Mouse (Mus musculus) stomach, embryonic 15.5 days (tissue): ENCODE measurements at regions not wholly inside any gene's neighbourhood (a gene's known extent, or its start where the extent isn't known, plus 50 kb on each side); places are given as distances from the start of the nearest gene placed in this dataset.

Source experiments
- ATAC-seq: fragments of 200-750 bp; cut with Nextera tagmentation; 2 replicates; pipeline ENCODE4 v1.8.0; 2017; ENCODE audit warnings: low read depth, moderate number of reproducible peaks, moderate TSS enrichment; ENCODE audit not compliant: insufficient read depth, low FRiP score
- H3K27ac ChIP-seq: fragments of 300-500 bp; sonication (generic); 2 replicates; pipeline ENCODE4 v1.5.1; 2015; ENCODE audit warnings: mild to moderate bottlenecking, inconsistent platforms
- H3K27me3 ChIP-seq: fragments of 300-500 bp; sonication (generic); replicated peaks from 2 replicates; pipeline ENCODE4 v1.6.1; 2015; ENCODE audit warnings: inconsistent platforms
- H3K36me3 ChIP-seq: fragments of 300-500 bp; sonication (generic); 2 replicates; pipeline ENCODE4 v1.6.1; 2015; ENCODE audit warnings: inconsistent platforms
- H3K4me1 ChIP-seq: fragments of 300-500 bp; sonication (generic); 2 replicates; pipeline ENCODE4 v1.6.1; 2015; ENCODE audit warnings: inconsistent platforms
- H3K4me2 ChIP-seq: fragments of 300-500 bp; sonication (generic); 2 replicates; pipeline ENCODE4 v1.6.1; 2015; ENCODE audit warnings: mild to moderate bottlenecking, inconsistent platforms
- H3K4me3 ChIP-seq: fragments of 300-500 bp; sonication (generic); replicated peaks from 2 replicates; pipeline ENCODE4 v1.5.1; 2015; ENCODE audit warnings: inconsistent platforms
- H3K9ac ChIP-seq: fragments of 300-500 bp; sonication (generic); 2 replicates; pipeline ENCODE4 v1.6.1; 2015; ENCODE audit warnings: inconsistent platforms
- H3K9me3 ChIP-seq: fragments of 300-500 bp; sonication (generic); 2 replicates; pipeline ENCODE4 v1.6.1; 2016; ENCODE audit warnings: inconsistent platforms
- WGBS: fragments of 180-500 bp; shearing (Covaris S2); methylation state at CpG from one replicate; pipeline ENCODE4 v1.1.7; 2015; 5-methylcytosine and 5-hydroxymethylcytosine counted together

- H3K27ac ChIP-seq: no peak overlapping the region
- no peak overlapping the region for H3K4me3 ChIP-seq
- no peak for ATAC-seq
- no peak overlapping the region for H3K4me2 ChIP-seq
- no peaks in the 10 kb centered on the region for H3K4me1 ChIP-seq
- no peaks in the 10 kb centered on the region for H3K9me3 ChIP-seq
- 90% methylated on average over 7 of the region's 7 CpGs for WGBS
- H3K9ac ChIP-seq: no peak overlapping the region
- no peaks in the 10 kb centered on the region for H3K36me3 ChIP-seq
- no peaks in the 10 kb centered on the region for H3K27me3 ChIP-seq
These were observed 54.8 kb upstream of the Tet2 start for GRCm38 (mm10) chr3:133599731-133600130.

DNA sequence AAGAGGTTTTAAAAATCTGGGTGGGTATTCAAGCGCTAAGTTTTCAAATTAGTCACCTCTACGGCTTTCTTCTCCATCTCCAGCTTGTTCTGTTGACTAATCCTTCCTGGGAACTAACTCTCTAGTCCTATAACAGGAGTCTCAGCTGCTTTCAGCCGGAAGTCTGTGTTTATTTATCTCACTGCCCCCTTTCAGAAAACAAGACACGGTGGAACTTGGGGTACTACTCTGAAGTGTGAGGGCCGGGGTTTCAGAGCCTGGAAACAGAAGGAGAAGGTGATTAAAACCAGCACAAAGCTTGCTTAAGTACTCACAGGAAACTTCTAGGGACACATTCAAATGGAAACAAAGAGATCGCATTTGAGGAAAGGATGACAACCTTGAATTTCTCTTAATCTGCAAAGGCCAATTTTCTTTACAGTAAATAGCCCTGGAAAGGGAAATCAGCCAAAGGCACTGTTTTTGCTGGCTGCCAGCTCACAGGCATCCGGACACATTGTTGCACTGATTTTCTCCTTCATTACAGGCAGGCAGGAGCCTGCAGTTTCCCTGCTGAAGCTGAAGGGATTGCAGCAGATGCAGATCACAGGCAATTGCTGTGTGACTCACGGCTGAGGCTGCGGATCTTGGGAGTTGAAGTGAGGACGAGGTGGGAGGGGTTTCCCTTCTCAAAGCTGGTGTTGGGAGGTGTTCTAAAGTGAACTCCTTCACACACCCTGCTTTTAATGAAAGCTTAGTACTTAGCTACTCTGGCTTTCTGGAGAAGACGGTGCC, 55.7 kb upstream of the Tet2 start:
- H3K4me2 ChIP-seq: 0 out of 2 replicates have a peak overlapping the region, but pooled peaks have one; percentile 19
- peak; percentile 65; the same call in 1 of the 2 replicates for ATAC-seq

GRCm38 (mm10) chr3:133605460-133605859, 60.5 kb upstream of the Tet2 start:
- 68% methylated on average over 6 of the region's 6 CpGs for WGBS
- no peaks in the 10 kb centered on the region for H3K36me3 ChIP-seq
- H3K9ac ChIP-seq: no peak overlapping the region
- no peak overlapping the region for H3K4me3 ChIP-seq
- no peaks in the 10 kb centered on the region for H3K27me3 ChIP-seq
- ATAC-seq: no peak
- no peaks in the 10 kb centered on the region for H3K9me3 ChIP-seq
- no peak overlapping the region for H3K4me2 ChIP-seq
- no peaks in the 10 kb centered on the region for H3K4me1 ChIP-seq
- no peak overlapping the region for H3K27ac ChIP-seq

More for the DNA sequence above, 55.7 kb upstream of the Tet2 start:
- no peak overlapping the region for H3K9ac ChIP-seq
- H3K9me3 ChIP-seq: no peaks in the 10 kb centered on the region
- no peaks in the 10 kb centered on the region for H3K36me3 ChIP-seq
- no peak overlapping the region for H3K4me3 ChIP-seq
- no peaks in the 10 kb centered on the region for H3K27me3 ChIP-seq
- WGBS: 19% methylated on average over 11 of the region's 11 CpGs
- no peaks in the 10 kb centered on the region for H3K4me1 ChIP-seq
- H3K27ac ChIP-seq: peak overlapping the region; percentile 29; the same call in 1 of the 2 replicates

DNA sequence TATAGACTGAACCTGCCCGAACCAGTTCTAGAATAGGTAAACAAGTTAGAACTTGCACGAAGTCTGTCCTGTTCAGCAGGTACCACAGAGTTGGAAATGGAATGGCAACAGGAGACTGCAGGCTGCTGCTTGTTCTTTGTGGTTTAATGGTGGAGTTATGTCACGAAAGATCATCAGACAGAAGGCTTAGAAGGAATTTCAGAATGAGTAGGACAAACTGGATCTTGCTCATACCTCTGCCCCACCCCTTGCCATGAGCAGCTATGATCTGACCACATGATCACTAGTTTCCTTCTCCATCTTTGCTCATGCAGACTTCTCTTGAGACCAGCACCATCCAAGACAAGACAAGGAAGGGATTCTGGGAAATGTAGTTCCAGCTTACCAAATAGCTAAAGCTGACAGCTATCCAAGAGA, 63.9 kb upstream of the Tet2 start:
- H3K4me3 ChIP-seq: no peak overlapping the region
- H3K36me3 ChIP-seq: no peaks in the 10 kb centered on the region
- H3K9ac ChIP-seq: no peak overlapping the region
- H3K27me3 ChIP-seq: no peaks in the 10 kb centered on the region
- H3K27ac ChIP-seq: no peak overlapping the region
- H3K4me2 ChIP-seq: no peak overlapping the region
- H3K4me1 ChIP-seq: no peaks in the 10 kb centered on the region
- no peaks in the 10 kb centered on the region for H3K9me3 ChIP-seq
- no peak; the same call in 1 of the 2 replicates for ATAC-seq
- WGBS: 77% methylated on average over 3 of the region's 3 CpGs

DNA sequence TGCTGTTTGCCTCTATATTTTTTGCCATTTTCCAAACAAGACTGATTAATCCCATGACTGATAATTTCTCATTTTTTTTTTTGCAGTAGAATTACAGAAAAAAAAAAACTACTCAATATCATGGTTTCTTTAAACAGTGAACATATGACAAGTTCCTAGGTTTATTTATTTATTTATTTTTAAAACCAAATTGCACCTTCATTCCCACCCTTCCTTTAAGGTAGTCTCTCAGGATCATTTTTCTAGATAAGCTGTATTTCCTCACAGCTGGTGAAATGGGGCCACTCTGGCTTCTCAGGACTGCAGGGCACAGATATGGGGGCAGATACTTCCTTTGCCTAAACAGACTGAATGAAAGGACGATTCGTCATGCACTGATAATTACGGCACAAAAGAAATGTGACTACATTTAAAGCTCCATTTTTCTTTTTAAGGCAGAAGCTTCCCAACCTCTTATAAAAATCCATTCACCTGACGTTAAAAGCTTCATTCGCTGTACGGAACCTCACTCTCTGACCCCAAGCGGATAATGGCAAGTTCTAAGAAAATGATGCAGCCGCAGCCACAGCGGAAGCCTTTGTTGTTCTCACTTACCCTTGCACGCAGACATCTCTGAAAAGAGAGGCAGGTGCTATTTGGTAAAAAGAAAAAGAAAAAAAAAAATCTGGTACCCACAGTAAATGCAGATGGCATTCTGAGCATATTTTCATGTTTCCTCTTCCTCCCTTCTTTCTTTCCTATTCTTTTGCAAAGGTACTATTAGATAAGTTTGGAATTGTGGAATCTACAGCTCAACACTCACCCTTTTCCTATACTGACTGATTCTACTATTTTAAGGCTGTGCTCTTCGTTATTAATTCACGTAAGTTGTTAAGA, 69.1 kb upstream of the Tet2 start:
- no peak for ATAC-seq
- Histone ChIP-seq H3K4me2 (no peak overlapping the region), H3K36me3 (no peaks in the 10 kb centered on the region), H3K9me3 (no peaks in the 10 kb centered on the region), H3K27me3 (no peaks in the 10 kb centered on the region), H3K9ac (no peak overlapping the region), H3K27ac (no peak overlapping the region), H3K4me3 (no peak overlapping the region), H3K4me1 (no peaks in the 10 kb centered on the region)
- 40% methylated on average over 12 of the region's 12 CpGs for WGBS

DNA sequence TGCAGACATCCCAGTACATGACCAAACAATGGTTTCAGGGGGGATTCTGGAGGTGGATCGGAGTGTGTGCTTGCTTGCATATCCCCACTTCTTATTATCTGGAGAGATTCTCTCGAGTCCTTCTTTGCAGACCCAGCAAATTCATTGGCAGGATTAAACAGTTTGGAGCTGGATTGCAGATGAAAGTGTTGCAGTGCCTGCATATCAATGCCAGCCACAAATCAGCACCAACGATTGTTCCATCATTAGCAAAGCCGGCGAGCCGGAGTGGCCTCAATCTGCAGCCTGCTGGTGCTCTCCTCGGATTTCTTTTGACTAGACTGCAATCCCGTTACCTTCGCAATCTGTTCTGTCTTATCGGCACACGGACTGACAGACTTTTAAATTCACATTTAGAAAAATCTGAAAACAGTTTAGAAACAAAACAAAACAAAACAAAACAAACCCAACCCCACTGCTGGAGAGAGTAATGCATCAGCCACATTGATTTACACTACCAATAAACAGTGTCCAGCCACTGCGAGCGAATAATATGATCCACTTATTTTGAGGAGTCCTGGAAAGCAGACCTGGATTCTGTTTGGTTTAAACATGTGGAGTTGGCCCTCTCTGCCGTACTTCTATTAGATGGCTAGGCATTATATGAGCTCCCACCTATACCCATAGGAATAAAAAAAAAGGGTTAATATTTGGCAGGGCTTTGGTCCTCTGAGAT, 69.9 kb upstream of the Tet2 start:
- 43% methylated on average over 14 of the region's 14 CpGs for WGBS
- Histone ChIP-seq H3K9me3 (no peaks in the 10 kb centered on the region), H3K4me3 (no peak overlapping the region), H3K36me3 (no peaks in the 10 kb centered on the region), H3K9ac (no peak overlapping the region), H3K4me1 (no peaks in the 10 kb centered on the region), H3K27me3 (no peaks in the 10 kb centered on the region), H3K27ac (no peak overlapping the region), H3K4me2 (no peak overlapping the region; the same call in 1 of the 2 replicates)
- no peak for ATAC-seq

DNA sequence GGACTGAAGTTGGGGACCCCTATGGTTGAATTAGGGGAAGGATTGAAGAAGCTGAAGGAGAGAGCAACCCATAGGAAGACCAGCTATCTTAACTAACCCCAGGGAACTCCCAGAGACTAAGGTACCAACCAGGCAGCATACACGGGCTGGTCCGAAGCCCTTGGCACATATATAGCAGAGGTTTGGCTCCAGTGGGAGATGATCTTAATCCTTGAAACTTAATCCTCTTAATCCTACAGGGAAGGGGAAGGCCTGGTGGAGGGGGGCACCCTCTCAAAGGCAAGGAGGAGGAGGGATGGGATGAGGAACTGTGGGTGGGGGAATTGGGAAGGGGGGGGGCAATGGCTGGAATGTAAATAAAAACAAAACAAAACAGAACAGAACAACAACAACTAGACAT, 72.1 kb upstream of the Tet2 start:
- no peak overlapping the region for H3K4me2 ChIP-seq
- H3K27me3 ChIP-seq: no peaks in the 10 kb centered on the region
- H3K4me3 ChIP-seq: no peak overlapping the region
- ATAC-seq: no peak
- no peak overlapping the region for H3K9ac ChIP-seq
- 85% methylated on average over 2 of the region's 2 CpGs for WGBS
- no peaks in the 10 kb centered on the region for H3K9me3 ChIP-seq
- no peak overlapping the region for H3K27ac ChIP-seq
- H3K4me1 ChIP-seq: no peaks in the 10 kb centered on the region
- H3K36me3 ChIP-seq: no peaks in the 10 kb centered on the region

- Histone ChIP-seq H3K4me3 (no peak overlapping the region), H3K36me3 (no peaks in the 10 kb centered on the region), H3K27ac (no peak overlapping the region), H3K4me2 (no peak overlapping the region), H3K9me3 (no peaks in the 10 kb centered on the region), H3K27me3 (no peaks in the 10 kb centered on the region), H3K9ac (no peak overlapping the region), H3K4me1 (no peaks in the 10 kb centered on the region)
- WGBS: 81% methylated on average over 3 of the region's 3 CpGs
- ATAC-seq: no peak
These were observed 73.6 kb upstream of the Tet2 start for GRCm38 (mm10) chr3:133618491-133618890.

GRCm38 (mm10) chr3:133623201-133623744, 78.3 kb upstream of the Tet2 start:
- peak; percentile 56; the same call in 1 of the 2 replicates for ATAC-seq
- Histone ChIP-seq H3K4me2 (no peak overlapping the region), H3K27me3 (no peaks in the 10 kb centered on the region), H3K27ac (no peak overlapping the region), H3K4me1 (no peaks in the 10 kb centered on the region), H3K4me3 (no peak overlapping the region), H3K9me3 (no peaks in the 10 kb centered on the region), H3K9ac (no peak overlapping the region), H3K36me3 (no peaks in the 10 kb centered on the region)
- WGBS: 40% methylated on average over 9 of the region's 9 CpGs

DNA sequence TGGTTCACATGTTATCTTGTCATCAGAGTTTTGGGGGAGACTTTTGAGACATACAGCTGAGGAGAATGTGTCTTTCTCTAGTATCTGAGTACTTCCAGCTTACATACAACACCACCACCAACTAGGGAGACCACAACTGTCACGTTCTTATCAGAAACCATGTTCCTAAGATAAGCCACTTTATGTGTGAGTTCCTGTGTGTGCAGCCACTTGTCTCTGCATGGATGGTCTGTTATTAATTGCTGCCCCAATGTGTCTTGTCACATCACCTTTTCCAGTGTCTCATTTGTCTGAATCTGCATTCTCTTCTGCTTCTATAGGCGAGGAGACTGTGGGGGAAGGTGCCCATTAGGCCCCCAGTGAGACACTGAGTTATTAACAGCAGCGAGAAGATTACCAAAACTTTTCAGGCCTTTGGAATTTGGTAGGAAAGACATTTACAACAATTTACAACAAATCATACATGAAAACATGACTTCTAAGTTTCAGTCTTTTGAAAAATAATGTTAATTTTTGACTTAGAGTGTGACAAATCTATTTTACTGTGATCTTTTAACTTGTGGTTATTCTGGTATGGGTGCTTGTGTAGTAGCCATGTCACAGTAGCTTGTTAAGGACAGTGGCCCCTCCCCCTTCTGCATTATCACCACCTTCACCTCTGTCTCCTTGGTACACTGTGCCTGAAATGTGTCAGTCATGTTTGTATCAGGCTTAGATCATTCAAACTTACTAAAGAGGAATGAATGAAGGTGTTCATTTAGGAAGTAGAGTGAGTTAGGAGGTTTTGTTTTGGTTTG, 79.3 kb upstream of the Tet2 start:
- Histone ChIP-seq H3K27me3 (no peaks in the 10 kb centered on the region), H3K9me3 (no peaks in the 10 kb centered on the region), H3K4me3 (no peak overlapping the region), H3K4me1 (no peaks in the 10 kb centered on the region), H3K36me3 (no peaks in the 10 kb centered on the region), H3K9ac (no peak overlapping the region), H3K27ac (no peak overlapping the region), H3K4me2 (no peak overlapping the region)
- WGBS: 48% methylated on average over 3 of the region's 3 CpGs
- ATAC-seq: peak; percentile 68; the same call in 1 of the 2 replicates

DNA sequence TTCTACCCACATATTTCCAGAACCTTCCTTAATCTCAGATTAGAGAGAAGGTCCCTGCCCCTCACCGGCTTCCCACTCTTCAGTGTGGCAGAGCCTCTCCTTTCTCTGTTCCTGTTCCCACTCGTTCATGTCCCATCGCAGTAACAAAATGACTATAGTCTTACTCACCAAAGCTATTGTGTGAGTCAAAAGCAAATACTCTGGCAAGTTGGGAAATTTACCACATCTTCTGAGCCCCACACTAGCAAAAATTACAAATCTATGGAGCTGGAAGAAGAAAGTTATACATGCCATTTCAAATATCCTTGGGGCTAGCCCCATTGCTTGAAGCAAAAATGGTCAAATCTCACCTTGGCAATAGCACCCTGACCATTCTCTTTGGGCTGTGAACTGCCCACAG, 80.1 kb upstream of the Tet2 start:
- Histone ChIP-seq H3K4me2 (no peak overlapping the region), H3K27me3 (no peaks in the 10 kb centered on the region), H3K9me3 (no peaks in the 10 kb centered on the region), H3K9ac (no peak overlapping the region), H3K36me3 (no peaks in the 10 kb centered on the region), H3K27ac (no peak overlapping the region), H3K4me3 (no peak overlapping the region), H3K4me1 (no peaks in the 10 kb centered on the region)
- WGBS: 75% methylated on average over 3 of the region's 3 CpGs
- ATAC-seq: no peak
